Mouse (Mus musculus) embryonic facial prominence, embryonic 11.5 days (tissue): ENCODE measurements around the gene Mss51. TPM values are rescaled to one million over a fixed set of nuclear protein-coding genes. Genes with fewer than 3 reads are reported as not detected.

Experiments used
- ATAC-seq: fragments of 200-750 bp; cut with Nextera tagmentation; replicated peaks from 2 replicates; pipeline ENCODE4 v1.8.0; 2017; ENCODE audit warnings: low read depth; ENCODE audit not compliant: insufficient number of reproducible peaks, low FRiP score, low TSS enrichment
- DNase-seq: peaks from one replicate; pipeline ENCODE4 v3.0.0-alpha.2; 2015; ENCODE audit warnings: low spot score
- H3K27ac ChIP-seq: fragments of 300-500 bp; sonication (generic); replicated peaks from 2 replicates; pipeline ENCODE4 v1.5.1; 2014; ENCODE audit warnings: mild to moderate bottlenecking, low read depth, low read length, control low read depth
- H3K27me3 ChIP-seq: fragments of 300-500 bp; sonication (generic); 2 replicates; pipeline ENCODE4 v1.6.1; 2014; ENCODE audit warnings: mild to moderate bottlenecking, low read length, moderate library complexity, mixed read lengths; ENCODE audit not compliant: control insufficient read depth, insufficient read depth
- H3K36me3 ChIP-seq: fragments of 300-500 bp; sonication (generic); replicated peaks from 2 replicates; pipeline ENCODE4 v1.6.1; 2014; ENCODE audit warnings: low read depth, mild to moderate bottlenecking, low read length, moderate library complexity, mixed read lengths; ENCODE audit not compliant: control insufficient read depth, insufficient read depth
- H3K4me1 ChIP-seq: fragments of 300-500 bp; sonication (generic); 2 replicates; pipeline ENCODE4 v1.6.1; 2014; ENCODE audit warnings: low read length, mixed read lengths; ENCODE audit not compliant: control insufficient read depth, insufficient read depth
- H3K4me2 ChIP-seq: fragments of 300-500 bp; sonication (generic); 2 replicates; pipeline ENCODE4 v1.6.1; 2014; ENCODE audit warnings: low read depth, mild to moderate bottlenecking, control low read depth, low read length, moderate library complexity
- H3K4me3 ChIP-seq: fragments of 300-500 bp; sonication (generic); 2 replicates; pipeline ENCODE4 v1.5.1; 2014; ENCODE audit warnings: low read depth, low read length, control low read depth
- H3K9ac ChIP-seq: fragments of 300-500 bp; sonication (generic); replicated peaks from 2 replicates; pipeline ENCODE4 v1.6.1; 2014; ENCODE audit warnings: mild to moderate bottlenecking, control low read depth, low read length
- H3K9me3 ChIP-seq: fragments of 300-500 bp; sonication (generic); replicated peaks from 2 replicates; pipeline ENCODE4 v1.6.1; 2016; ENCODE audit warnings: mild to moderate bottlenecking, low read length, inconsistent platforms, mixed read lengths; ENCODE audit not compliant: control insufficient read depth
- WGBS: fragments of 180-500 bp; shearing (Covaris S2); extraction: QIAGEN DNeasy Blood & Tissue Kit; methylation state at CpG from one replicate; pipeline ENCODE4 v1.1.7; 2014; 5-methylcytosine and 5-hydroxymethylcytosine counted together
- polyA plus RNA-seq: library from polyadenylated mRNA; unstranded; fragments of >200 nt; fragmentation: Nextera tagmentation; extraction: Ambion mirVana; gene quantifications from 2 replicates; pipeline ENCODE4 v1.2.1, GENCODE M21; 2014

Gene Mss51
- polyA plus RNA-seq, 1 experiment from 2014 or later = 0.66 TPM

- no peak overlapping the region for H3K27ac ChIP-seq
- H3K27me3 ChIP-seq = no peaks in the 10 kb centered on the region
- no peak overlapping the region for H3K4me2 ChIP-seq
- H3K4me1 ChIP-seq = no peaks in the 10 kb centered on the region
- H3K36me3 ChIP-seq = no peaks in the 10 kb centered on the region
- H3K9me3 ChIP-seq = no peaks in the 10 kb centered on the region
- DNase-seq (peak; percentile 7), ATAC-seq (no peak)
- WGBS = 60% methylated on average over 17 of the region's 17 CpGs
- H3K9ac ChIP-seq = no peak overlapping the region
- H3K4me3 ChIP-seq = no peak overlapping the region
These were observed 54.4 kb downstream of the Mss51 start for GRCm38 (mm10) chr14:20442252-20442651.

DNA sequence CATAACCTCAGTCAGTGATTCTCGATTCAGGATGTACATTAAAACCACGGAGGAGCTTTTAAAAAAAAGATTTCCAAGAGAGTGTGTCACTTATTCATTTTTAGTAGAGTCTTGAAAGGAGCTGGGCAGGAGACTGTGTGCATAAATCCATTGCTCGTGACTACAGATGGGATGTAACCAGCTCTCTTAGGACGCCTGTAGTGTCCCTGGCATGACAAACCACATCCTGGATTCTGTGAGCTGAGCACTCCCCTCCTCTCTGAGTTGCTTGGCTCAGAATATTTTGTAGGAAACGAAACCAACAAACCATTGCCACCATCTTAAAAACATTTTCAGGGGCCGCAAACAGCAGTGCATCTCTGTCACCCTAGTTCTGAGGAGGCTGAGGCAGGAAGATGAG is 59.7 kb downstream of the Mss51 start:
- Histone ChIP-seq H3K27me3 (no peaks in the 10 kb centered on the region), H3K4me1 (no peaks in the 10 kb centered on the region), H3K9me3 (no peaks in the 10 kb centered on the region), H3K4me2 (no peak overlapping the region), H3K9ac (no peak overlapping the region), H3K36me3 (no peaks in the 10 kb centered on the region), H3K27ac (no peak overlapping the region), H3K4me3 (no peak overlapping the region)
- whole genome bisulfite sequencing = 73% methylated on average over 6 of the region's 6 CpGs
- no peak for ATAC-seq
- DNase-seq = no peak

Other genes with a start within 250 kb of the Mss51 start
- 0.31 TPM in 1 of 2 replicates, not detected in the other for gene Kcnk16, start 227.7 kb downstream of the Mss51 start, polyA plus RNA-seq
- 8.9 and 10.7 TPM in 2 replicates for gene Nudt13, start 202.2 kb downstream of the Mss51 start, polyA plus RNA-seq
- 66.3 and 70.2 TPM in 2 replicates for gene Ecd, start 148.8 kb downstream of the Mss51 start, polyA plus RNA-seq
- 49.0 and 52.9 TPM in 2 replicates for gene Fam149b, start 148.7 kb downstream of the Mss51 start, polyA plus RNA-seq
- 251 and 274 TPM in 2 replicates for gene Dnajc9, start 108.0 kb downstream of the Mss51 start, polyA plus RNA-seq
- gene Mrps16, start 103.3 kb downstream of the Mss51 start, polyA plus RNA-seq = 73.3 and 79.5 TPM in 2 replicates
- 0.31 and 0.46 TPM in 2 replicates for gene Cfap70, start 44.7 kb downstream of the Mss51 start, polyA plus RNA-seq
- gene Anxa7, start 16.8 kb downstream of the Mss51 start, polyA plus RNA-seq = 27.8 and 30.0 TPM in 2 replicates
- 54.6 and 62.5 TPM in 2 replicates for gene Ppp3cb, start 49.7 kb upstream of the Mss51 start, polyA plus RNA-seq
- gene Usp54, start 144.2 kb upstream of the Mss51 start, polyA plus RNA-seq = 12.6 and 14.4 TPM in 2 replicates
- gene Myoz1, start 159.6 kb upstream of the Mss51 start, polyA plus RNA-seq = 0.58 and 1.2 TPM in 2 replicates
- 1.6 and 2.2 TPM in 2 replicates for gene Synpo2l, start 171.5 kb upstream of the Mss51 start, polyA plus RNA-seq
- 73.7 and 76.8 TPM in 2 replicates for gene Sec24c, start 177.4 kb upstream of the Mss51 start, polyA plus RNA-seq
- 19.9 and 21.0 TPM in 2 replicates for gene Fut11, start 198.1 kb upstream of the Mss51 start, polyA plus RNA-seq
- 254 and 257 TPM in 2 replicates for gene Chchd1, start 206.1 kb upstream of the Mss51 start, polyA plus RNA-seq
- gene Zswim8, start 210.7 kb upstream of the Mss51 start, polyA plus RNA-seq = 21.6 and 24.3 TPM in 2 replicates
- gene Ndst2, start 237.7 kb upstream of the Mss51 start, polyA plus RNA-seq = 23.3 and 24.5 TPM in 2 replicates